Mouse (Mus musculus) limb, embryonic 11.5 days (tissue): ENCODE measurements around the gene Cs. TPM values are rescaled to one million over a fixed set of nuclear protein-coding genes. Genes with fewer than 3 reads are reported as not detected.

Source experiments
- ATAC-seq: fragments of 200-750 bp; cut with Nextera tagmentation; 2 replicates; pipeline ENCODE4 v1.8.0; 2017; ENCODE audit warnings: low read depth; ENCODE audit not compliant: insufficient number of reproducible peaks, low FRiP score, low TSS enrichment
- DNase-seq: peaks from one replicate; pipeline ENCODE4 v3.0.0-alpha.2; 2015; ENCODE audit warnings: low spot score
- H3K27ac ChIP-seq: fragments of 300-500 bp; sonication (generic); replicated peaks from 2 replicates; pipeline ENCODE4 v1.5.1; 2014; ENCODE audit warnings: low read depth, mild to moderate bottlenecking, low read length
- H3K27me3 ChIP-seq: fragments of 300-500 bp; sonication (generic); 2 replicates; pipeline ENCODE4 v1.6.1; 2014; ENCODE audit warnings: mild to moderate bottlenecking, low read length, mixed read lengths; ENCODE audit not compliant: control insufficient read depth, insufficient read depth
- H3K36me3 ChIP-seq: fragments of 300-500 bp; sonication (generic); 2 replicates; pipeline ENCODE4 v1.6.1; 2014; ENCODE audit warnings: mild to moderate bottlenecking, low read length, moderate library complexity, mixed read lengths; ENCODE audit not compliant: control insufficient read depth, insufficient read depth
- H3K4me1 ChIP-seq: fragments of 300-500 bp; sonication (generic); 2 replicates; pipeline ENCODE4 v1.6.1; 2014; ENCODE audit warnings: low read length, mixed read lengths; ENCODE audit not compliant: control insufficient read depth, insufficient read depth
- H3K4me2 ChIP-seq: fragments of 300-500 bp; sonication (generic); 2 replicates; pipeline ENCODE4 v1.6.1; 2014; ENCODE audit warnings: low read depth, mild to moderate bottlenecking, moderate library complexity; ENCODE audit not compliant: severe bottlenecking
- H3K4me3 ChIP-seq: fragments of 300-500 bp; sonication (generic); 2 replicates; pipeline ENCODE4 v1.5.1; 2014; ENCODE audit warnings: low read depth, low read length
- H3K9ac ChIP-seq: fragments of 300-500 bp; sonication (generic); 2 replicates; pipeline ENCODE4 v1.6.1; 2014; ENCODE audit warnings: mild to moderate bottlenecking, low read length
- H3K9me3 ChIP-seq: fragments of 300-500 bp; sonication (generic); 2 replicates; pipeline ENCODE4 v1.6.1; 2016; ENCODE audit warnings: low read length; ENCODE audit not compliant: control insufficient read depth
- WGBS: fragments of 180-500 bp; shearing (Covaris S2); extraction: QIAGEN DNeasy Blood & Tissue Kit; methylation state at CpG from one replicate; pipeline ENCODE4 v1.1.7; 2014; 5-methylcytosine and 5-hydroxymethylcytosine counted together
- microRNA-seq: library from miRNA; unstranded; fragments of <30 nt; microRNA quantifications from one replicate; pipeline ENCODE4, GENCODE M21; 2016
- polyA plus RNA-seq: library from polyadenylated mRNA; unstranded; fragments of >200 nt; fragmentation: Nextera tagmentation; extraction: Ambion mirVana; gene quantifications from 2 replicates; pipeline ENCODE4 v1.2.1, GENCODE M21; 2014

Cs gene
- polyA plus RNA-seq, 1 experiment from 2014 or later, result 231 TPM

- 0% methylated on average over 50 of the region's 50 CpGs for WGBS
- Histone ChIP-seq H3K9me3 (no peaks in the 10 kb centered on the region), H3K4me1 (peaks cover 15% of the 10 kb centered on the region), H3K4me2 (peak within 1 kb of the TSS; percentile 86), H3K27ac (peak within 1 kb of the TSS; percentile 79), H3K9ac (peak within 1 kb of the TSS; percentile 88), H3K27me3 (no peaks in the 10 kb centered on the region), H3K4me3 (peak within 1 kb of the TSS; percentile 91), H3K36me3 (peaks cover 8% of the 10 kb centered on the region; the same call in 1 of the 2 replicates)
- DNase-seq (peak; percentile 99), ATAC-seq (peak; percentile 91)
These were observed 73.9 kb downstream of the Cs start, which contains the start of the genes Nabp2 and Rnf41 for GRCm38 (mm10) chr10:128411211-128412054. Gene Nabp2, minus strand, starts transcription at chr10:128411492. Gene Rnf41, plus strand, starts transcription at chr10:128411657.

DNA sequence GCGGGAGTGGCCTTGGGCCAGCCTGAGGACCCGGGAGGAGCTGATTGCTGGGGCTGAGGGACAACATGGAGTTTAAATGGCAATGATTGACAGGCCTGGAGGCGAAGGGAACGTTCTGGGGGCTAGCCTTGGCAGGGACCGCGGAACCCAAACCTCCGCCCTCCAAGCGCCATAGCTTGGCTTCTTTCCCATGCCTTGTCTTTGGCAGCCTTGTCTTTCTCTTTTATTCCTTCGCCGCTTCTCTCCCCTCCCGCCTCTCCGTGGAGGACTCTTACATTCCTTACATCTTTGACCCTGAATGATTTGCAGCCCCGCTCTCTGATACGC lies 74.5 kb downstream of the Cs start:
- no peaks in the 10 kb centered on the region for H3K9me3 ChIP-seq
- ATAC-seq (no peak), DNase-seq (no peak)
- 2% methylated on average over 14 of the region's 14 CpGs for WGBS
- peak overlapping the region; percentile 88 for H3K9ac ChIP-seq
- peaks cover 15% of the 10 kb centered on the region for H3K4me1 ChIP-seq
- H3K4me3 ChIP-seq, result peak overlapping the region; percentile 91
- peaks cover 12% of the 10 kb centered on the region for H3K36me3 ChIP-seq
- no peaks in the 10 kb centered on the region for H3K27me3 ChIP-seq
- H3K4me2 ChIP-seq, result peak overlapping the region; percentile 86
- peak overlapping the region; percentile 79; the same call in 1 of the 2 replicates for H3K27ac ChIP-seq

Small RNAs within 50 kb of the gene (microRNA-seq; reads per million reads assigned to microRNA genes)
- gene Gm25361 (not detected), gene Gm26308 (not detected), gene Mir6914 (1.8 reads per million), gene Mir6915 (not detected)

Other genes starting within 250 kb of the Cs start
- gene Baz2a, start 246.2 kb upstream of the Cs start, polyA plus RNA-seq, result 16.7 and 17.1 TPM in 2 replicates
- 25.2 and 29.8 TPM in 2 replicates for gene Rbms2, start 157.4 kb upstream of the Cs start, polyA plus RNA-seq
- 1.6 and 1.9 TPM in 2 replicates for gene Gls2, start 143.3 kb upstream of the Cs start, polyA plus RNA-seq
- 32.5 and 33.1 TPM in 2 replicates for gene Spryd4, start 125.9 kb upstream of the Cs start, polyA plus RNA-seq
- gene Mip, start 111.9 kb upstream of the Cs start, polyA plus RNA-seq, result 0.32 and 0.41 TPM in 2 replicates
- gene Timeless, start 105.7 kb upstream of the Cs start, polyA plus RNA-seq, result 92.9 and 95.6 TPM in 2 replicates
- gene Apon, start 83.6 kb upstream of the Cs start, polyA plus RNA-seq, result 0.50 and 0.52 TPM in 2 replicates
- not detected in 2 replicates for gene Apof, start 69.1 kb upstream of the Cs start, polyA plus RNA-seq
- gene Stat2, start 67.2 kb upstream of the Cs start, polyA plus RNA-seq, result 12.0 and 14.0 TPM in 2 replicates
- gene Il23a, start 39.0 kb upstream of the Cs start, polyA plus RNA-seq, result not detected in 2 replicates
- 37.5 and 38.7 TPM in 2 replicates for gene Pan2, start 34.4 kb upstream of the Cs start, polyA plus RNA-seq
- gene Cnpy2, start 15.3 kb upstream of the Cs start, polyA plus RNA-seq, result 343 and 351 TPM in 2 replicates
- gene Coq10a, start 31.3 kb downstream of the Cs start, polyA plus RNA-seq, result 8.5 and 11.0 TPM in 2 replicates
- gene Ankrd52, start 39.4 kb downstream of the Cs start, polyA plus RNA-seq, result 12.0 and 12.8 TPM in 2 replicates
- 0.07 and 0.20 TPM in 2 replicates for gene Slc39a5, start 63.5 kb downstream of the Cs start, polyA plus RNA-seq
- gene Nabp2, start 73.8 kb downstream of the Cs start, polyA plus RNA-seq, result 89.9 and 91.8 TPM in 2 replicates
- gene Rnf41, start 73.9 kb downstream of the Cs start, polyA plus RNA-seq, result 34.3 and 34.6 TPM in 2 replicates
- gene Smarcc2, start 121.5 kb downstream of the Cs start, polyA plus RNA-seq, result 96.5 and 105 TPM in 2 replicates
- gene Myl6, start 156.4 kb downstream of the Cs start, polyA plus RNA-seq, result 656 and 696 TPM in 2 replicates
- gene Myl6b, start 161.0 kb downstream of the Cs start, polyA plus RNA-seq, result 3.1 and 4.4 TPM in 2 replicates
- gene Esyt1, start 188.1 kb downstream of the Cs start, polyA plus RNA-seq, result 7.6 and 8.9 TPM in 2 replicates
- gene Zc3h10, start 210.0 kb downstream of the Cs start, polyA plus RNA-seq, result 15.3 and 19.4 TPM in 2 replicates
- gene Rpl41, start 211.6 kb downstream of the Cs start, polyA plus RNA-seq, result 4,010 and 4,046 TPM in 2 replicates
- gene Pa2g4, start 228.3 kb downstream of the Cs start, polyA plus RNA-seq, result 274 and 289 TPM in 2 replicates